Mouse (Mus musculus): Measurements from ENCODE around the gene Ranbp17.
"Not testable (repeated sequence)": the region's sequence is repeated elsewhere in the genome, so short reads cannot be mapped to it uniquely, and the experiment has no call there.

Gene Ranbp17

DNA sequence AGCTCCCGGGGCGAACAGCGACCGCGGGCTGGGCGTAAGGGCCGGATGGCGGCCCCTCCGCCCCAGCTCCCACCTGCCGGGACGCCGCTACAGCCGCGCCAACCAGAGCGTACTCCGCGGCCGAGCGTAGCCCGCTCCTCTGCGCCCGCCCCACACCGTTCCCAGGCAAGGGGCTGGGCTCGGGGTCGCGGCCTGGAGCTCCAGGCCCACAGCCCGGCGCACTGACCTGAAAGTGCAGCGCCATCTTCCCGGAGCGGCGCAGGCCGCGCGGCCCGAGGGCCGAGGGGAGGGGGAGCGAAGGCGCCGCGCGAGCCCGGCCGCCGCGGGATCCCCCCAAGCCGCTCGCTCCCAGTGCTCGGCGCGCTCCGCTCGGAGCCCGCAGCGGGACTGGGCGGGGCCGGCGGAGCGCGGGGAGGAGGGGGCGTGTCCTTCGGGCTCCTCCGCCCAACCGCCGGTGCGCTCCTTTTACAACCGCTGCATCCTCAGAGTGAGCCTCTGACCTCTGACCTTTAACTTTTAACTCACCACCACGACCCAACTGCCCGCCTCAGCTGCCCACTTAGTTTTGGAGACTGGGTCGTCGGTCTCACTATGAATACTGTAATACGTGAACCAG lies at the start of gene Ranbp17:
Ranbp17 (minus strand) TSS at position 371 of the 616 bp plus-strand sequence.
- no peak for DNase-seq (ENCODE audit: low read depth, low spot score)

DNA sequence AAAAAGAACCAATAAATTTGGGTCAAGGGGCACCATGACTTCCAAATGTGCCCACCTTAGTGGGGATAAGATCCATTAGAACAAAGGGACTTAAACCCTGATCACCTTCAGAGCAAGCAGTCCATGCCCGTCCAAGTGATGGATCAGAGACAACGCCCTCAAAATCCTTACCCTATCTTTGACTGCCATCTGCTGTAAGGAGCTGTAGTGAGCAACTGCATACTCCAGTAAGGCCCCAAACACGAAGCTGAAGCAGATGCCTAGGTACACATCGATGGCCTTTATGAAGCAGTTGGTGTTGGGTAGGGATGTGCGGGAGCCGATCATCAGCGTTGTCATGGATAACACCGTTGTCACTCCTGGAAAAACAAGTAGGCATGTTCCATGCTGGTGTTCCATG lies 40.6 kb upstream of the Ranbp17 start:
- DNase-seq (ENCODE audit: low read depth, low spot score) = no peak

DNA sequence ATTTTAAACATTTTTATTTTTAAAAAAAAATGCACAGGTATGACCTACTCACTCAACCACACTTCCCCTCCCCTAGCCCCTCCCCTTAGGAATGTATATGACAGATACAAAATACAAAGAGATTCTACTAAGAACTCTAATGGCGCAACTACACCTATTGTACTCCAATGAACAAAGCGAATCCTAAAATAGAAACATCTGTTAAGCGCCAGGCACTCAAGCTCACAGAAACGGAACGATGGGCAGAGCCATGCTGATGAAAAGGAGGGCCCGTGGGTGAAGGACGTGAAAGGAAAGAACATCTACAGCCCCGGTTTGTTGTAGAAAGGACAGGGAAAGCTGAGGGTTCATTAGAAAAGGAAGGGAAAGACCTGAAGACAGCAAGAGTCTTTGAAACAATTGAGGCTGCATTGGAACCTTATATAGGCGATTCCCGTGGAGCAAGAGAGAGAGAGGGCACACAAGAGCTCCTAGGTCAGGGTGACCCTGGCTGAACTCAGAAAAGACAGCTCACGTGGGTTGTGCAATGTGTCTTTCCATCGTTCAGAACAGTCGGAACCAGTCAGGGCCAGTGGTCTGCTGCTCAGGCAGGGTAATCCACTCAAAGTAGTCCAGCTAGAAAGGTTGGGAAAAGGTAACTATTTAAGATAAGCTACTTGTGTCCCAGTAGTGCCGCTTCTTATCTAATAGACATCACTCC lies 37.5 kb upstream of the Ranbp17 start:
- no peak for DNase-seq (ENCODE audit: low read depth, low spot score)

DNA sequence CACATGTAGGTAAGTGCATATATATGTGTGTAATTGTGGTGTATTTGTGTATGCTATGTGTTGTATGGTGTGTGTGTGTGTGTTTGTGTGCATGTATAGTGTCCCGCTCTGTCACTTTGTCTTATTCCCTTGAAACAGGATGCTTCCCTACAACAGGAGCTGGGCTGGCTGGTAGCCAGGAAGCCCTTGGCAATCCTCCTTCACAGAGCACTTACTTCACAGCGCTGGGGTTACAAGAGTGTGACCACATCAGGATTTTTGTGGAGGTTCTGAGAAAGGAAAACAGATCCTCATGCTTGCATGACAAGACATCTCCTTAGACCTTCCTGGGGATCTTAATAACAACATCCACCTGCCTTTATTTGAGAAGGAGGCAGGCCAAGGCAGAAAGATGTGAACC lies 33.8 kb upstream of the Ranbp17 start:
- no peak for DNase-seq (ENCODE audit: low read depth, low spot score)

DNA sequence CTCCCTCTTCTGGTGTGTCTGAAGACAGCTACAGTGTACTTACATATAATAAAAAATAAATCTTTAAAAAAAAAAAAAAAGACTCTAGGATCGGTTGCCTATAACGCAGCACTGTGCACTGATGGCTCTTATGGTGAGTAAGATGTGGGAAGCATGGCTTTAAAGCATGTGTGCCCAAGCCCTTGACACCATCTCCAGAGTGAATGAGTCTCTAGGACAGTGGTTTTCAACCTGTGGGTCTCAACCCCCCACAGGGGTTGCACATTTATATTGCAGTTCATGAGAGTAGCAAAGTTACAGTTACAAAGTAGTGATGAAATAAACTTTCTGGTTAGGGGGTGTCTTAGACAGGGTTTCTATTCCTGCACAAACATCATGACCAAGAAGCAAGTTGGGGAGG lies 31.4 kb upstream of the Ranbp17 start:
- DNase-seq (ENCODE audit: low read depth, low spot score) = no peak

DNA sequence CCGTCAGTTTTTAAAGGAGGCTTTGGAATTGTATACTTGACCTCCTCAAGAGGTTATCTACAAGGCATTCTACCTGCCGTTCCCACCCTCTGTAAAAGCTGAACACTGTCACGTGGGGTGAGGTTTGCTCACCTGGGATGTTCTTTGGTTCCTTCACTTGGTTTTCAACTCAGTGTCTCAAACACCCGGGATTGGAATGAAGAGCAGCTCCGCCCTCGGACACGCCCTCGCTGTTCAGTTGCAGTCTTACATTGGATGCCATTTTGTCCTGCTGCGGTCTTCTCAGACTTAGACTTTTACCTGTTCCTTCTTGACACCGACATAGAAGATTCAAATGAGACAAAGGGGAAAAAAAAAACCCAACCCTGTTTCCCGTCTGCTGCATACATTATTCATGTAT lies 30.6 kb upstream of the Ranbp17 start:
- no peak for DNase-seq (ENCODE audit: low read depth, low spot score)

DNA sequence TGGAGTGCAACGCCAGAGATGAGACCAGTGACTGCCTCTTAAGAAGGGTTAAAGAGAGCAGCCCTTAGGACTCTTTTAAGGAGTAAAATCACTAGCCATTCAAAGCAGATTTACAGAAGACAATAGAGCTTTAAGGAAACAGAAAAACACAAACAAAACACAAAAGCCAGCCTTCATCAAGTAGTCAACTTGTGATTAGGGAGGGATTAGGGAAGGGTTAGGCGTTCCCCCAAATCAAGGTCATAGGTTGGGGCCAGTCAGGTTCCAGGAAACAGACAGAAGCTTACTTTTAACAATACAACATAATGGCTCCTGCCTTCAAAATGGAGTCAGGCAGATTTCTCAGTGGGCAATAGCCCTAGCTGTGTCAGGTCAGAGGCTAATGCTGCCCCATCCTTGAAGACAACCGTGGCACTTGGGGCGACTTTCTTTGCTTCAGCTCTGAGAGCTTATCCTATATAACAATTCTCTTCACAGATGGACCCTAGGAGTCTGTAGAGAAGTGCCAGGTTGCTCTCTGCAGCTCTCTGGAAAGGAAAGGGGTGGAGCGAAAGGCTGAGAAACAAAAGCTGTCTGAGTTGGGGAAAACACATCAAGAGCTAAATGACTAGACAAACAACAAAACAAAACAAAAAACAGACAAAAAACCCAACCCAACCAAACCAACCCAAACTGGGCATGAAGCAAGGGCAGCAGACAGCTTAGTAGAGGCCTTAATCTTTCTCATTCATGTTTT lies 24.0 kb upstream of the Ranbp17 start:
- no peak for DNase-seq (ENCODE audit: low read depth, low spot score)

DNA sequence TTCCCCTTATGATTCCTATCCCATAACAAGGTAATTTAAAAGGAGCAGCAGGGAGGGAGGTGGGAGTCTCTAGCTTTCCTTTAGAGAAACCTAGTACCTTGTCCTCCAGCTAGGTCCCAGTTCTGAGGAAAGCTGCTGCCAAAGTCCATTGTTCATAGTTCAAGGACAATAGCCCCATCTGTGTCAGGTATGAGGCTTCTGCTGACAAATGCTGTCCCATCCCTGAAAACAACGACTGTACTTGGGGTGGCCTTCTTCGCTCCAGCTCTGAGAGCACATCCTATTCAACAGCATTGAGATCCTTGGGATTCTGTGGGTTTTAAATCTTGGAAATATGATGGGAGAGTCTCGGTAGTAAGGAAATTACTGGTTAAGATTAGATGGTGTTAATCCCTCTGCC lies 23.1 kb upstream of the Ranbp17 start:
- DNase-seq (ENCODE audit: low read depth, low spot score) = no peak

DNA sequence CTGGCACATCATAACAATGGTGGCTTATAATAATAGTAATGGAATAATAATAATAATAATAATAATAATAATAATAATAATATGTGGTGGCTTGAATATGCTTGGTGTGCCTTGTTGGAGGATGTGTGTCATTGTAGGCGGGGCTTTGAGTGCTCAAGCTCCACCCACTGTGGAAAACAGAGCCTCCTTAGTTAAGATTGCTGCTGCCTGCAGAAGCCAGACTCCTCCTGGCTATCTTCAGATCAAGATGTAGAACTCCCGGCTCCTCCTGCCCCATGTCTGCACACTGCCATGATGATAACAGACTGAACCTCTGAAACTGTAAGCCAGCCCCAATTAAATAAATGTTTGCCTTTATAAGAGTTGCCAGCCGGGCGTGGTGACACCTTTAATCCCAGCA lies 21.0 kb upstream of the Ranbp17 start:
- no peak for DNase-seq (ENCODE audit: low read depth, low spot score)

DNA sequence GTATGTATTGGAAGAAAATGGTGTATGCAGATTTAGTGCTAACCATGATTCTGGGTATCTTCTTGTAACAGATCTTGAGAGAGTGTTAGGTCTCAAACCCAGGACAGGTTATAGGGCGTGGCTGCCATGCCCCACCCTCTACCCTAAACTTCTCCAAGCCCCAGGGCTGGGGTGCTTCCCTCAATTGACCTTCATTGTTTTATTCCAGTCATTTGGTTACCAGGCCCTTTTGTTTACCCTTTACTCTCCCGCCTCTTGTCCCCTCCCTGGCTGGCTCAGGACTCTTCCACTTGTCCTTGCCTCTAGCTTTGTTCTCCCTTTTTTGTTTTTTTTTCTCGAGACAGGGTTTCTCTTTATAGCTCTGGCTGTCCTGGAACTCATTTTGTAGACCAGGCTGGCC lies 20.0 kb upstream of the Ranbp17 start:
- DNase-seq (ENCODE audit: low read depth, low spot score) = no peak

DNA sequence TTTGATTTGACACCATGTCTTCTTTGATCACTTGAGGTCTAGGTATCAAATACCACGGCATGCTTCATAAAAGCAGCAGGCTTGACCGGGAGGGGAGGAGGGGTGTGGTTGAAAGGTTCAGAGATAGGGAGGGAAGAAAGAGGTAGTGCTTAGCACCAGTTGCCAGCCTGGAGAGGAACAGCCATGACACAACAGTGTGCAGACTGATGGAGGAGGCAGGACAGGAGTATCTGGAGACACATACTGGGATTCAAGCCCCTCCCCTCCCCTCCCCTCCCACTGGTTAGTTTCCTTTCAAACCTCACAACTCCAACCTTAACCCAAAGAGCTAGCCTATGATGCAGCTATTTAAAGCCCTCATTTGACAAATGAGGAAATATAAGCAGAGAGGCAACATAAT lies 16.0 kb upstream of the Ranbp17 start:
- no peak for DNase-seq (ENCODE audit: low read depth, low spot score)

DNA sequence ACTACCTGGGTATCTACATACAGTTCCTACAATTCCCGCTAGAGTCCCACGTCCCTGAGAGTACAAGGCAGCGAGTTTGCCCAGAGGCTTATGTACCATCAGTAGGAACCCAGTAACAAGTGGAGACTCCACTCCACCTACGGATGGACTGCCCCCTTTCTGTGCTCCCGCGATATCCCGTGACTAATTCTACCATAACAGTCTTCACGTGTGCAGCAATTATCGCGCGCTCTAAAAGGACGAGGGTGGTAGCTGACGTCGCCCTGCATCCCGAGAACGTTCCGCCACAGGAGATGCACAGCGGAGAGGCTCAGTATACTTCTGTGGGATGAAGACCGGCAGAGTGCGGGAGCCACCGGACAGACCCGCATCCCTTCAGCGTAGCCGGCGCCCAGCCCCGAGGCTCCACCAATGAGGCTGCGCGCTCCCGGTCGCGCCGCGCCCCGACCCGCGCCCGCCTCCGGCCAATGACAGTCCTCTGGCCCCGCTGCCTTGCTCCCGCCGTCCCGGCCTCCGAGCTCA lies 631 bp downstream of the Ranbp17 start:
- DNase-seq (ENCODE audit: low read depth, low spot score) = no peak

DNA sequence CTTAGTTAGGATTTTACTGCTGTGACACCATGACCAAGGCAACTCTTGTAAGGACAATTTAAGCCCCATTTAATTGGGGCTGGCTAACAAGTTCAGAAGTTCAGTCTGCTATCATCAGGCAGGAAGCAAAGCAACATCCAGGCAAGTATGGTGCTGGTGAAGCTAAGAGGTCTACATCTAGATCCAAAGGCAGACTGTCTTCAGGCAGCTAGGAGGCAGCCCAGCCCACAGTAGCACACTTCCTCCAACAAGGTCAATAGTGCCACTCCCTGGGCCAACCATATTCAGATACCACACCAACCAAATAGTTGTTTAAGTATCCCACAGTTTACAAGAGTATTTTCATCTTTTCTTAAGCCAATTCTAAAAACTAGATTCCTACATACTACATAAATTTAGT lies 4.1 kb downstream of the Ranbp17 start:
- no peak for DNase-seq (ENCODE audit: low read depth, low spot score)

DNA sequence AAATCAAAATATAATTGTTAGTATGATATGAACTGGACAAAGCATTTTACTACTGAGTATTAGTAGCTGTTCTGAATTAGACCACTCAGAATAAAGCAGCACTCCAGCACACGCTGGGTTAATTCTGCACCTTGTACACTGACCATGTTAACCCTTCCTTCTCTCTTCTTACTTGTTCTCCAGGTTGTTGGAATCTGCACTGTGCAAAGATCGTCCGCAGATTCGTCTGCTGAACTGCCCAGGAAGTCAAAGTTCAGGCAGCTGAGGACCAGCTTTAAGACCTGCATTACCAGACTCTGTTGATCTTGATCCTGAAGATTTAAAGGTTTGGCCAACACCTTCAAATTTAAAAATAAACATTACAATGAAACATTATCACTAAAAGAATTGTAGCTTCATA lies 27.8 kb downstream of the Ranbp17 start:
- DNase-seq (ENCODE audit: low read depth, low spot score) = no peak

DNA sequence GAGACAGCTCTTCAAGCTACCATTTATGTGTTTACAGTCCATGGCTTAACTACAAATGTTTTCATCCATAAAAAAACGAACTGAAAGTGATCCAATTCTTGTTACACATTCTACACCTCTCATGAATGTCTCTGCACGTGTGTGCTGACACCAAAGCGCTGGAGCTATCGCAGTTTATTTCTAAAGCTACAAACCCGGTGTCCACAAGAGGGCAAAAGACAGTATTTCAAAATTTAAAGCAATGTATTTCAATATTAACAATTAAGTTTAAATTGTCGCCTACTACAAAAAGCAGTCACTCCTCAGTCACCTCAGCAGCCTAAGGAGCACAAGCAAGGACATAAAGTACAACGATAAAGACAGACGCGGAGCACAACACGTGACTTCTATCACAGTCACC lies 33.1 kb downstream of the Ranbp17 start:
- DNase-seq (ENCODE audit: low read depth, low spot score) = no peak

DNA sequence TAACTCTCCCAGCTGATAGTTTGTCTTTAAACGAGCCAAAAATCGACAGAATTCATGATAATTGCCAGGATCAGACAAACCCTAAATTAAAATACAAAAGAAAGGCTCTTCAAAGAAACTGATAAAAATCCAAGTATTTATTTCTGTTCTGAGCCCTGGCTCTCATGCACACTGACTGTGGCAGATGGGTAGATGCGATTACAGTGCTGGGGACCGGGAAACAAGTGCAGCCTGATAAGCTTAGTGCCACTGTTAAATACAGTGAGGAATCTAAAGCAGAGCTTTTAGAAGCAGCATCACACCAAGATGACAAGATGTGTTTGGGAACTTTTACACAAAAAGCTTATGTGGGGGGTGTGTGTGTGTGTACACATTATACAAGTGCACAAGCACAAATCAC lies 34.3 kb downstream of the Ranbp17 start:
- no peak for DNase-seq (ENCODE audit: low read depth, low spot score)

DNA sequence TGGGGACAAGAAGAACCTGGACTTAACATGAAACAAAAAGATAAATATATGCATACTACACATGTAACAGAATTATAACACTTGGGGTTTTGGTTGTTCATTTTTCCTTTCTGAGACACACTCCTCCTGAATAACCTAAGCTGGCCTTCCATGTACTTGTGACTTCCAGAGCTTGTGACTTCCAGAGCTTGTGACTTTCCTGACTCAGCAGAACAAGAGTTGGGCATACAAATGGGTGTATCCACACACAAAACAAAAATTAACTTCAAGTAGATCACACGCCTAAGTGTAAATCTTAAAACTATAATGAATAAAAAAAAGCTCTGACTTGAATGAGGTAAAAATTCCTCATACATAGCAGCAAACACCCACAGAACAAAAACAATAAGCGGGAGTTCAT lies 36.9 kb downstream of the Ranbp17 start:
- DNase-seq (ENCODE audit: low read depth, low spot score) = no peak

DNA sequence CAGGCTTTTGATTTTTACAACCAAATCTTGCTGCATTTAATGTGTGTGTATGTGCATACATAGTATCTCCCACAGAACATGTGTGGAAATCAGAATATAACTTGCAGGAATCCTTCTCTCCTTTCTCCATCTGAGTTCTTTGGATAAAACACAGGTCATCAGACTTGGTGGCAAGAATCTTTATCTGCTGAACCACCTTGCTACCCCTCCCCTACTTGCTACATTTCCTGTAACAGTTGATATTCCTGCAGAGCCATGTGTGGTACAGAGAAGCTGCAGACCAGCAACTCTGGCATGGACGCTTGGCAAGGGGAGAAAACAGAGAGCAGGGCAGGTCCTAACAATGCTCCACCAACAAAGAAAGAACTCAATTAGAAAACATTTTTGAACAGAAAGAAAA lies 52.4 kb downstream of the Ranbp17 start:
- DNase-seq (ENCODE audit: low read depth, low spot score) = no peak

DNA sequence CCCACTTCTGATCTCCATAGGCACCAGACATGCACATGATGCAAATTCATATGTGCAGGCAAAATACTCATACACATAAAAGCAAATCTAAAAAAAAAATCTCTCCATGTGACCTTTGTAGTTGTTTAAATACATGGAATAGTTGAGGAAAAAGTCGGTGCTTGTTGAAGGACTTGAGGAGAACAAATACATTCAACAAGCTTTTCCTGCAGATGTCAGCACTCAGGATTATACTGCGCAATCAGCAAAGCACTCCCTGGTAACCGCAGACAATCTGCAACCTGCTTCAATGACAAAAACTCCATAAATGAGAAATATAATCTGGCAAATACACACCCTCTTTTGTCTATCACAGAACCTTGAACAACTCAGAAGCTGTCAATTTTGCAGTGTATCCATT lies 59.5 kb downstream of the Ranbp17 start:
- DNase-seq (ENCODE audit: low read depth, low spot score) = no peak

DNA sequence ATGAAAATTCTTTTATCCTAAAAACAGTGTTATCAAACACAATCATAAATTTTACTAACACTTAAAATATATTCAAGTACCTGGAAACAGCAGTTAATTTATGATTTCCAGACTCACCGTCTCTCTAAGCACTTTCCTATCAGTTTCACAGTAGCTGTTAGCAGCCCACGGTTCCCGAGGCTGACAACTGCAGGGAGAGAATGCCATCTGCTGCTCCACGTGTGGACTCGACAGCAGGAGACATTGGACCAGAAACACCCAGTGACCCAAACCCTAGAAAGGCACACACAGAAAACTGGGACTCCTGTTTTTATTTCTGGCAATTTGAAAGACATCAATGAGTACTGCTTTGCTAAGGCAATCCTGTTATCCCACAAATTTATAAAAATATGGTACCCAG lies 79.7 kb downstream of the Ranbp17 start:
- no peak for DNase-seq (ENCODE audit: low read depth, low spot score)

DNA sequence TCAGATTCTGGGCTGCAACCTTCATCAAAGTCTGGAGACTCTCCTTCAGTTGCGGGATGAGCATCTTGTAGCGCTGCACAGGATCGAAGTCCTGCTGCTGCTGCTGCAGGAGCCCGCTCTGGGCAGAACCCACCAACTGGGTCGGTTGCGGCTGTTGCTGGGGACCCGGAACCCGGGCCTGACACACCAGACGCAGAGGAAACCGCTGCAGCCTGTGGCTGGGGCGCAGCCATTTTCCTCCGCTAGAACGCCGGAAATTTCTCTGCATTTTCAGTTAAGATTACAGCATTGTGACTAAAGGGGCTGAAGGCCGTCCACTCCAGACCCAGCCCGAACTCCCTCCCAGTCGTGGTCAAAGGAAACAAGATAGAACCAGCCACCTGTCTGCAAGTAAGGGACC lies 85.3 kb downstream of the Ranbp17 start:
- not testable (repeated sequence) for DNase-seq (ENCODE audit: low read depth, low spot score)

DNA sequence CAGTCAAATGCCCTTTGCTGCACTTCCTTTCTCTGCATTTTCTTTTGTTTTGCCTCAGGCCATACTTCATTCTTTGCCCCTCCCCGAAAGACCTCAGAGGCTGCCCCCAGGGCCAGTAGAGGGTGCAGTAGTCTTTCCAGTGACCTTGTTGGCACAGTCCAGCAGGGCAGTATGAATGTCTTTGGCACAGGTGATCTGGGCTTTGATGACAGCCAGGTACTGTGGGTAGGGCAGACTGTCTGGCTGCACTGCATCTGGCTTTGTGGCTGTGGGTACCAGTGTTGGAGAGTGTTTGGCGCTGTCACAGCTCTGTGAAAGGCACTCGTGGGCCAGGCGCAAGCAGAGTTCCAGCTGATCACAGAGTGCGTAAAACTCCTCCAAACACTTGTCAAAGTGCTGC lies 85.8 kb downstream of the Ranbp17 start:
- not testable (repeated sequence) for DNase-seq (ENCODE audit: low read depth, low spot score)

DNA sequence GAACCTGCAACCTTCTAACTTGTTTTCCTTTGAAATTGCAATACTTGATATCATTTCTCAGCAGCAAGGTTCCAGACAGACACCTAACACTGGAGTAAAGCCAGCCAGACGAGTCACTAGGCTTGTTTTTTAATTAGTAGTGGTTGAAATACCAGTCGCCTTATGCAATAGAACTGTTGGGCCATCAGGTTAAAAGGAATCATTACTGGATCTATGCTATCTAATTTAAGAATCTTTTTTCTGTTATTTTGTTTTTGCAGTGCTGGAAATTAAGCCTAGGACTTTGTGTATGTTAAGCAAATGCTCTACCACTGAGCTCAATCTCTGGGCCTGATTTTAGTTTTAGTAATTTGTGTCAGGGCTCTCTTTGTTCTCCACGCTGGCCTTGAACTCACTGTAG lies 91.3 kb downstream of the Ranbp17 start:
- DNase-seq (ENCODE audit: low read depth, low spot score) = no peak
